Mouse (Mus musculus): ENCODE measurements around the gene Srgn. TPM values are rescaled to one million over a fixed set of nuclear protein-coding genes. Genes with fewer than 3 reads are reported as not detected.

The Srgn gene
- 10 to 100 TPM in 1 of 2 experiments, 1 to 10 TPM in 1; 9.7 to 11.1 TPM for total RNA-seq (2021)
- long read RNA-seq, experiment 1, partial matches to known transcripts: 0 of 6 reads
- long read RNA-seq, experiment 1, other reads (novel, unspliced or antisense): 1 of 6 reads
- long read RNA-seq, experiment 2, partial matches to known transcripts: 0 of 1 reads
- long read RNA-seq, experiment 2, other reads (novel, unspliced or antisense): 0 of 1 reads

- no peak for DNase-seq (ENCODE audit: low spot score in 2 of 2)
- intact Hi-C loops (cut with DNase I): no loop called here
These were observed at the start of gene Srgn for GRCm38 (mm10) chr10:62527351-62527750. TSS of gene Srgn (minus strand) at chr10:62527451.

GRCm38 (mm10) chr10:62575001-62575400 is 47.8 kb upstream of the Srgn start:
- intact Hi-C loops (cut with DNase I): no loop called here
- no peak for DNase-seq (ENCODE audit: low spot score in 2 of 2)

GRCm38 (mm10) chr10:62570126-62570871 is 43.0 kb upstream of the Srgn start:
- intact Hi-C loops (cut with DNase I): no loop called here
- DNase-seq (ENCODE audit: low spot score in 2 of 2): no peak

- no peak for DNase-seq (ENCODE audit: low spot score in 2 of 2)
- intact Hi-C loops (cut with DNase I): no loop called here
These were observed 41.6 kb upstream of the Srgn start for GRCm38 (mm10) chr10:62568861-62569260.

GRCm38 (mm10) chr10:62557736-62558135 is 30.5 kb upstream of the Srgn start:
- intact Hi-C loops (cut with DNase I): no loop called here
- no peak for DNase-seq (ENCODE audit: low spot score in 2 of 2)

- intact Hi-C loops (cut with DNase I): no loop called here
- DNase-seq (ENCODE audit: low spot score in 2 of 2): no peak
These were observed 29.3 kb upstream of the Srgn start for GRCm38 (mm10) chr10:62556558-62556901.

- intact Hi-C loops (cut with DNase I): no loop called here
- DNase-seq (ENCODE audit: low spot score in 2 of 2): no peak
These were observed 28.7 kb upstream of the Srgn start for GRCm38 (mm10) chr10:62555705-62556557.

- no peak for DNase-seq (ENCODE audit: low spot score in 2 of 2)
- intact Hi-C loops (cut with DNase I): no loop called here
These were observed 26.4 kb upstream of the Srgn start for GRCm38 (mm10) chr10:62553611-62554091.

GRCm38 (mm10) chr10:62550787-62551300 is 23.6 kb upstream of the Srgn start:
- DNase-seq (ENCODE audit: low spot score in 2 of 2): peak in 1 of 2 experiments; percentile 40
- intact Hi-C loops (cut with DNase I): no loop called here

- peak; percentile 59 to 71 for DNase-seq (ENCODE audit: low spot score in 2 of 2)
- intact Hi-C loops (cut with DNase I): loop anchor here (1.0 kb wide), 1 partner anchor 49 kb away; no protein-coding TSS in a partner anchor
These were observed 22.4 kb upstream of the Srgn start for GRCm38 (mm10) chr10:62549523-62550166.

- DNase-seq (ENCODE audit: low spot score in 2 of 2): no peak
- intact Hi-C loops (cut with DNase I): no loop called here
These were observed 19.2 kb upstream of the Srgn start for GRCm38 (mm10) chr10:62546441-62546840.

GRCm38 (mm10) chr10:62545759-62546158 is 18.5 kb upstream of the Srgn start:
- intact Hi-C loops (cut with DNase I): no loop called here
- no peak for DNase-seq (ENCODE audit: low spot score in 2 of 2)

- intact Hi-C loops (cut with DNase I): no loop called here
- no peak for DNase-seq (ENCODE audit: low spot score in 2 of 2)
These were observed 17.1 kb upstream of the Srgn start for GRCm38 (mm10) chr10:62544316-62544715.

- intact Hi-C loops (cut with DNase I): no loop called here
- peak in 1 of 2 experiments; percentile 37 for DNase-seq (ENCODE audit: low spot score in 2 of 2)
These were observed 16.2 kb upstream of the Srgn start for GRCm38 (mm10) chr10:62543399-62543808.

- intact Hi-C loops (cut with DNase I): no loop called here
- DNase-seq (ENCODE audit: low spot score in 2 of 2): no peak
These were observed 15.7 kb upstream of the Srgn start for GRCm38 (mm10) chr10:62542928-62543327.

GRCm38 (mm10) chr10:62542507-62542906 is 15.3 kb upstream of the Srgn start:
- DNase-seq (ENCODE audit: low spot score in 2 of 2): no peak
- intact Hi-C loops (cut with DNase I): no loop called here

- intact Hi-C loops (cut with DNase I): no loop called here
- DNase-seq (ENCODE audit: low spot score in 2 of 2): no peak
These were observed 14.2 kb upstream of the Srgn start for GRCm38 (mm10) chr10:62541499-62541898.

GRCm38 (mm10) chr10:62540800-62541199 is 13.5 kb upstream of the Srgn start:
- no peak for DNase-seq (ENCODE audit: low spot score in 2 of 2)
- intact Hi-C loops (cut with DNase I): no loop called here

- intact Hi-C loops (cut with DNase I): no loop called here
- no peak for DNase-seq (ENCODE audit: low spot score in 2 of 2)
These were observed 7.3 kb upstream of the Srgn start for GRCm38 (mm10) chr10:62534509-62534908.
